Mouse (Mus musculus): ENCODE measurements around the gene Rin2. TPM values are rescaled to one million over a fixed set of nuclear protein-coding genes. Genes with fewer than 3 reads are reported as not detected.
A peak's percentile ranks its signal among the peaks of the same experiment; 100 is the strongest.

Gene Rin2
- polyA plus RNA-seq, 1 experiment from 2014 or later, result 16.2 TPM

DNA sequence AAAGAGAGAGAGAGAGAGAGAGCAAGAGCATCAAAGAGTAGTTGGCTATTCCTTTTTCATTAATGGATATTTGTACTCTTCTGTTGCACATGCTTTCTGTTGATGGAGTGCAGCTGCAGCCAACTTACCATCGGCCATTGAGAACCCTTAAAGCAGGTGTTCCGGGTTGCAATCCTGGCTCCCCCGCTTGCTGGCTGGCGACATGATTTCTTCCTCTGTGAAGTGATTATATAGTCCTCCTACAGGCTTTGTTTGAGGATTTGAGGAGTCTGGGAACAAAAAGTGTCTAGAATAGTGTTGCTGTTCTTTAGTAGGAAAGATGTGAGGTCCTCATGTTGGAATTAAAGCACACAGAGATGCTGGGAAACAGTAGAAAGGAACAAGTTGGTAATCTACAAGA, 196.3 kb downstream of the Rin2 start:
- H3K36me3 ChIP-seq (replicated peaks), result peaks cover 30% of the 10 kb centered on the region
- no peak for DNase-seq (ENCODE audit: low spot score)
- peaks cover 8% of the 10 kb centered on the region; the same call in 1 of the 2 replicates for H3K9me3 ChIP-seq
- no peaks in the 10 kb centered on the region for H3K4me1 ChIP-seq
- 93% methylated on average over 4 of the region's 4 CpGs for WGBS
- no peak overlapping the region for H3K27ac ChIP-seq (replicated peaks)
- no peak overlapping the region for H3K4me3 ChIP-seq
- no peaks in the 10 kb centered on the region for H3K27me3 ChIP-seq (replicated peaks; ENCODE audit: low read depth, poor library complexity, severe bottlenecking)

- no peak for DNase-seq (ENCODE audit: low spot score)
- H3K4me1 ChIP-seq, result no peaks in the 10 kb centered on the region
- no peak overlapping the region for H3K4me3 ChIP-seq
- H3K9me3 ChIP-seq, result peaks cover 2% of the 10 kb centered on the region; the same call in 1 of the 2 replicates
- no peaks in the 10 kb centered on the region for H3K27me3 ChIP-seq (replicated peaks; ENCODE audit: low read depth, poor library complexity, severe bottlenecking)
- 92% methylated on average over 1 of the region's 1 CpGs for WGBS
- H3K36me3 ChIP-seq (replicated peaks), result peaks cover 30% of the 10 kb centered on the region
- no peak overlapping the region for H3K27ac ChIP-seq (replicated peaks)
These were observed 197.1 kb downstream of the Rin2 start for GRCm38 (mm10) chr2:145872099-145872498.

DNA sequence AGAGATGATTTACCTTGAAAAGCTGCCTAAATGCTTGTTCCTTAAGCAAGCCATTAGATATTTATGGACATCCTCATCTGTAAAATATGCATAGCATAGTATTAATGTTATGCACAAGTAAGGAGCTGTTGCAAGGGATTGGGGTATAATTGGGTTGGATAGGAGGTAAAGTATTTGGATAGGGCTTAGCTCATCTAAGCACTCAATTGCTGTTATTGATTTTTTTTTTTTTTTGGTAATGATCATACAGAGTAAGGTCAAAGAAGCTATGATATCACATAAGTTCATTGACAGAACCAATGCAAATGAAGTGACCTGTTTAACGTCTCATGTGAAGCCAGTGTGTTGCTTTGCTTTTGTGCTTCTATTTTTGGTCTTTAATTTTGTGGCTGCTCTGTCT, 198.9 kb downstream of the Rin2 start:
- no peaks in the 10 kb centered on the region for H3K27me3 ChIP-seq (replicated peaks; ENCODE audit: low read depth, poor library complexity, severe bottlenecking)
- no peaks in the 10 kb centered on the region for H3K9me3 ChIP-seq
- H3K4me3 ChIP-seq, result no peak overlapping the region
- no peaks in the 10 kb centered on the region for H3K4me1 ChIP-seq
- DNase-seq (ENCODE audit: low spot score), result no peak
- peaks cover 32% of the 10 kb centered on the region for H3K36me3 ChIP-seq (replicated peaks)
- 81% methylated on average over 1 of the region's 1 CpGs for WGBS
- no peak overlapping the region for H3K27ac ChIP-seq (replicated peaks)

DNA sequence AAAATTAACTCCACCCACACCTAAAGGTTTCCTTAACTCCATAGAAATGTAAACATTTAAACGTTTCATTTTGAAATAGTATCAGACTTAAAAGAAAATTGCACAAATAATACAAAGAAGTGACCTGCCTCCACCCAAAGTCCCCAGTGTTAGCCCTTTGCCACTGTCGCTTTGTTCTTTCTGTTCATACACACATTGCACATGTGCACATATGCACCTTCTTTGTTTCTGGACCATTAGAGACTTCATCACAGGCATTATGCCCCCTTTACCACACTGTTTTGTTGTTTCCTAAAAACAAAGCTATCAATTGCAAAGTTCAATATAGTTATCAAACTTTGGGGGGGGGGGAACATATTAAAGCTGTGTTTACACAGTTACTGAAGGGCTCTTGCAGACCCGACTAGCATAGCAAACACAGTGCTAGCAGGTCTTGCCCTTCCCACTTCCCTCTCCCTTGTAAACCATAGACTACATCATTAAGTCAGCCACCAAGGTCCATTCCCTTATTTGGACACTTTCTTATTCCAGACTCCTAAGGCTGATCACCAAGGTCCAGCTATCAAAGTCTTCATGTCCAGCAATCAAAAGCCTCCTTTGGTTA, 200.0 kb downstream of the Rin2 start:
- Histone ChIP-seq H3K4me3 (no peak overlapping the region), H3K4me1 (no peaks in the 10 kb centered on the region; the same call in 1 of the 2 replicates), H3K27me3 (replicated peaks; ENCODE audit: low read depth, poor library complexity, severe bottlenecking) (no peaks in the 10 kb centered on the region), H3K27ac (replicated peaks) (no peak overlapping the region), H3K9me3 (no peaks in the 10 kb centered on the region), H3K36me3 (replicated peaks) (peaks cover 39% of the 10 kb centered on the region)
- DNase-seq (ENCODE audit: low spot score), result no peak
- WGBS, result 71% methylated on average over 3 of the region's 3 CpGs

DNA sequence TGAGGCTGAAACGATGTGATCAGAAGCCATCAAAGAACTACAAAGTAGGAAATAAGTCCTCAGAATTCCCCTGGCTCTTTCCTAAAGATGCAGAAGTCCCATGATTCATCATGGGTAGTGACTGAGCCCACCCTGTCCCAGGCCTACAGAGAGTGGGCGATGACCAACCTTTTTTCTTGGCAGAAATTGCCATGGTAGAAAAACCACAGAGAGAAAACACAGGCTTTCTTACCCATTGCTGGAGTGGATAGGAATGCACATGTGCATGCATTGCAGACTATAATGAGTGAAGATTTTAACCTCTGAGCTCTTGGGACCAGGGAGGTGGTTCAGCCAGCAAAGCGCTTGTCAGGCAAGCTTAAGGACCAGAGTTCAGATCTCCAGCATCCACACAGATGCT, 202.2 kb downstream of the Rin2 start:
- no peak for DNase-seq (ENCODE audit: low spot score)
- Histone ChIP-seq H3K27me3 (replicated peaks; ENCODE audit: low read depth, poor library complexity, severe bottlenecking) (no peaks in the 10 kb centered on the region), H3K36me3 (replicated peaks) (peaks cover 46% of the 10 kb centered on the region), H3K9me3 (peaks cover 5% of the 10 kb centered on the region; the same call in 1 of the 2 replicates), H3K27ac (replicated peaks) (no peak overlapping the region), H3K4me1 (peaks cover 21% of the 10 kb centered on the region), H3K4me3 (no peak overlapping the region)
- 91% methylated on average over 3 of the region's 3 CpGs for WGBS

DNA sequence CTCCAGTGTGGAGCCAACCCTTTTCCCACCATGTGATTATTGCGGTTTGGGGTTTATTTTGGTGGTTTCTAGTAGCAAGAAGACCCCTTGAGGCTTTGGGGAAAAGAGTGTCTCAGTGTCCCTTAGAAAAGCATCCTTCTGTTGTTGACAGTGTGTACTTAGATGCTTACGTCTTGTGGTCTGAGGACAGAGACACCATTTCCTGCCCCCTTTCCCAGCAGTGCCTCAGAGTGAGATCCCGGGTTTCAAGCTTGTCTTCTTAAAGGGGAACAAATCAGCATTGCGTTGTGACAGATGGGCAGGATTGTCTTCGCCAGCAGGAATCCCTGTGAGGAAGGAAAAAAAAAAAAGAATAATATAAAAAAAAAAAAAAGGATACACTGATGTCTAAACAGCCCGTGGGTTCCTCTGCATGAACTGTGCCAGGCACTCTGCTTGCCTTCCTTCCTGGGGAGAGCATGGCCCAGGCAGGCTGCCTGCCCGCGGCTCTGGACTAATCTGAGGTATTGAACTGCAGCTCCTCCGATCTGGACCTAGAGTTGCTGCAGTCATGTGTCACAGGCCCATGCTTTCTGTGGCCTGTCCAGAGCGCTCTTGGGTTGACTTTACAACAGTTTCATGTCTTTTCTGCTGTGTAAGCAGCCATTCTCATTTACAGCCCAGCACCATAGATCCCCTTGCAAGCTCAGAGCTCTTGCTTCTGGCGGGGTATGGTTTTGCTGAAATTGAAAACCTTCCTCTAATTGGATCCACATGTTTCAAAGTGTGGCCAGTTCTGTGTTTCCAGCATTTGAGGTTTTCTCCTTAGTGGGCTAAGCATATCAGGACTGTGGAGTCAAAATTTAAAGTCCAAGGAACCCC, 206.1 kb downstream of the Rin2 start:
- Histone ChIP-seq H3K4me3 (peak overlapping the region; percentile 6; the same call in 1 of the 2 replicates), H3K27me3 (replicated peaks; ENCODE audit: low read depth, poor library complexity, severe bottlenecking) (no peaks in the 10 kb centered on the region), H3K9me3 (peaks cover 5% of the 10 kb centered on the region; the same call in 1 of the 2 replicates), H3K27ac (replicated peaks) (peak overlapping the region; percentile 83), H3K4me1 (peaks cover 59% of the 10 kb centered on the region), H3K36me3 (replicated peaks) (peaks cover 55% of the 10 kb centered on the region)
- peak; percentile 68 for DNase-seq (ENCODE audit: low spot score)
- 45% methylated on average over 11 of the region's 11 CpGs for WGBS

GRCm38 (mm10) chr2:145881932-145882331, 206.9 kb downstream of the Rin2 start:
- Histone ChIP-seq H3K27me3 (replicated peaks; ENCODE audit: low read depth, poor library complexity, severe bottlenecking) (no peaks in the 10 kb centered on the region), H3K4me1 (peaks cover 59% of the 10 kb centered on the region), H3K36me3 (replicated peaks) (peaks cover 47% of the 10 kb centered on the region), H3K27ac (replicated peaks) (peak overlapping the region; percentile 83), H3K9me3 (peaks cover 5% of the 10 kb centered on the region; the same call in 1 of the 2 replicates), H3K4me3 (no peak overlapping the region)
- no peak for DNase-seq (ENCODE audit: low spot score)
- 83% methylated on average over 5 of the region's 5 CpGs for WGBS

DNA sequence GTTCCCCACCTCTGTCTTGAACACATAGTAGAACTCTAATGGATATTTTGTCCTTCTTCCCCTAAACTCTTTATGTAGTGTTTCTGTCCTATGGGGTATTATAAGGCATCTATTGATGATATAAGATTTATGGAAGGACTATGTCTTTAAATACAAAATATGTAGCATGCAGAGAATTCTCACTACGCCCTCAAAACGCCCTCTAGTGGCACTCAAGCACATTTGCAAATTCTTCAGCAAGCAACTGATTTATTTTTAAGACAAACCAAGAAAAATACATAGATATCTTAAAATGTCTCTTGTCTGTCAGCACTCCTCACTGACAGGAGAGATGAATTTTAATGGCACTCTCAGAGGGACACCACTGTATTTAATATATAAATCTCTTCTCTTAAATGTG, 207.4 kb downstream of the Rin2 start:
- Histone ChIP-seq H3K9me3 (peaks cover 5% of the 10 kb centered on the region; the same call in 1 of the 2 replicates), H3K27me3 (replicated peaks; ENCODE audit: low read depth, poor library complexity, severe bottlenecking) (no peaks in the 10 kb centered on the region), H3K4me3 (no peak overlapping the region), H3K36me3 (replicated peaks) (peaks cover 42% of the 10 kb centered on the region), H3K4me1 (peaks cover 60% of the 10 kb centered on the region), H3K27ac (replicated peaks) (peak overlapping the region; percentile 83)
- 29% methylated on average over 2 of the region's 2 CpGs for WGBS
- no peak for DNase-seq (ENCODE audit: low spot score)

DNA sequence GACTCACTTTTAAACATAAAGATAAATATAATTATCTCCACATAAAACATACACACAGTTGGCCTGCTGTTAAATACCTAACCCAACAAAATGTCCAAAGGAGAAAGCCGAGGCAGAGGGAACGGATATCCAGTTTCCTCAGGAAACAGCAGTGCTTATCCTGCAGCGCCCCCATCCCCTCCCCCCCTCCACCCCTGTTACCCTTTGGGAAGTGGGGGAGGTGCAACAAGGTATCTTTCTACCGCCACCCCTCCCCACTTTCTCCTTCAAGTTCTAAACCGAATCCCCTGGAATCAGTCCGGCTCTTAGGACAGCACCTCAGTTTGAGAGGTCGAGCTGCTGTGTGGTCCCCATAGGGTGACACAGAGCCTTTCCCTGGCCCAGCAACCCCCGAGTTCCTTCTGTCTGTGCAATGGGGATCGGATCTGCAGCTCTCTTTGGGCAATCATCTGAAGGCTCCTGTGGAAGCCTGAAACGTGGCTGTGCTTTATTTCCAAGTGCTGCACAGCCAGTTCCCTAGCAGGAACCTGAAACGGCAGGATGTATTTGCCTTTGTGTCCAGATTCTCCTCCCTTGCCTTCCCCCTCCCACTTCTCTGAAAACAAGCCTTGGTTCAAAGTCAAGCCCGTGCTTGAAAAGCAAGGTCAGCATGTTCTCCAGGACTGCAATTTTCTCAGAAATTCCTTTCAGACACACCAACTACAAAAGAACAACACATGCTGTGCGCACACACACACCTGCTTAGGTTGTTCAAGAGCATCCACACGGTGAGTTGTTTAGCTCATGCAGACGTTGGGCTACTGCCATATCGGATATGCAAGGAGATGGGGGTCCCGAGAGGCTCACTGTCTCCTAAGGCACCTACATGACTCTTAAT, 209.3 kb downstream of the Rin2 start:
- peaks cover 5% of the 10 kb centered on the region; the same call in 1 of the 2 replicates for H3K9me3 ChIP-seq
- peak; percentile 68 for DNase-seq (ENCODE audit: low spot score)
- H3K36me3 ChIP-seq (replicated peaks), result peaks cover 23% of the 10 kb centered on the region
- H3K27ac ChIP-seq (replicated peaks), result peak overlapping the region; percentile 90
- 26% methylated on average over 17 of the region's 17 CpGs for WGBS
- no peaks in the 10 kb centered on the region for H3K27me3 ChIP-seq (replicated peaks; ENCODE audit: low read depth, poor library complexity, severe bottlenecking)
- H3K4me1 ChIP-seq, result peaks cover 79% of the 10 kb centered on the region
- H3K4me3 ChIP-seq, result peak overlapping the region; percentile 30; the same call in 1 of the 2 replicates

DNA sequence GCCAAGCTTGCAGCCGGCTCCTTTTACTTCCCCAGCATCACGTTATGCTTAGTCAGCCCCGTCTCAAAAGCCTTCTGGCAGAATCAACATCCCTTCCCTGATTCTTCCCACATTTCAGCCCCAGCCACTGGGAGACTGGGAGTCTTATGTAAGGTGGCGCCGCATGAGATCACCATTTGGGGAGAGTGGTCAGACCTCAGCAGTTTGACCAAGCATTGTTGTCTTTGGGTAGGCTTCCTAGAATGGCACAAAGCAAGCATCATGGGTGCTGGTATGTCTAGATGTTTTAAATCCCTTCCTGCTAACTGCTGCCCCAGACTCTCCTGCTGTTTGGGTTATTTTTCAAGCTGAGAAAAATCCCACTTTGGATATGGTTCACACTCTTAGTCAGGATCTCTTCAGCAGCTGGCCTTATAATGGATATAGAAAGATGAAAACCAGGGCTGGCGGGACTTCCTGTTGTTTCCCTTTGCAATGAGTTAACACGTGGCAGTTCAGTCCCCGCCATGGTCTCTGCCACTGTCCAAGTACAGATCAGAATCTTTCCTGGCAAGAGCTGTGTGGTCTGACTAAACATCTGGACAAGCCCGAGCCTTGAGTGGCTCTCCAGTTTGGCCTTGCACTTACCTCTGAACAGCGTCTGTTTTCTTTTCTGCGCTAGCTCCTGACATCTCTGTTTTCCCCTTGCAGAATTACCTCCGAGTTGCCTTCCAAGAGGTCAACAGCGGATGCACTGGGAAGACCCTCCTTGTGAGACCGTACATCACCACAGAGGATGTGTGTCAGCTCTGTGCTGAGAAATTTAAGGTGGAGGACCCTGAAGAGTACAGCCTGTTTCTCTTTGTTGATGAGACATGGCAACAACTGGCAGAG, 210.1 kb downstream of the Rin2 start:
- H3K4me1 ChIP-seq, result peaks cover 80% of the 10 kb centered on the region
- WGBS, result 58% methylated on average over 14 of the region's 14 CpGs

GRCm38 (mm10) chr2:145887937-145888765, 213.1 kb downstream of the Rin2 start:
- H3K9me3 ChIP-seq, result no peaks in the 10 kb centered on the region
- H3K4me3 ChIP-seq, result no peak overlapping the region
- peak; percentile 55 for DNase-seq (ENCODE audit: low spot score)
- H3K36me3 ChIP-seq (replicated peaks), result peaks cover 9% of the 10 kb centered on the region
- H3K27me3 ChIP-seq (replicated peaks; ENCODE audit: low read depth, poor library complexity, severe bottlenecking), result no peaks in the 10 kb centered on the region
- WGBS, result 55% methylated on average over 14 of the region's 14 CpGs
- H3K27ac ChIP-seq (replicated peaks), result peak overlapping the region; percentile 71
- H3K4me1 ChIP-seq, result peaks cover 50% of the 10 kb centered on the region

More for the DNA sequence above, 210.1 kb downstream of the Rin2 start:
- Histone ChIP-seq H3K36me3 (replicated peaks) (peaks cover 15% of the 10 kb centered on the region), H3K4me3 (no peak overlapping the region), H3K27me3 (replicated peaks; ENCODE audit: low read depth, poor library complexity, severe bottlenecking) (no peaks in the 10 kb centered on the region), H3K27ac (replicated peaks) (peak overlapping the region; percentile 90), H3K9me3 (peaks cover 5% of the 10 kb centered on the region; the same call in 1 of the 2 replicates)
- peak; percentile 42 for DNase-seq (ENCODE audit: low spot score)

All from embryonic facial prominence, embryonic 10.5 days (tissue).